Mouse (Mus musculus): Measurements from ENCODE around the gene Gm9903.

- TF ChIP-seq POLR2A (IDR thresholded peaks at IDR 0.05; ENCODE audit: insufficient read depth, low read length): peak; percentile 88
- TF ChIP-seq EP300 (IDR thresholded peaks at IDR 0.05; ENCODE audit: insufficient read depth, low read depth, low read length): peak; percentile 17; the same call in 1 of the 2 replicates
- no peak for TF ChIP-seq CTCF (IDR thresholded peaks at IDR 0.05; ENCODE audit: low read depth, low read length)
These were observed 28.3 kb downstream of the Gm9903 start, which contains the start of the genes Tacc3 and Tmem129 for GRCm38 (mm10) chr5:33657787-33658663.

Data from ES-Bruce4 (cell line).